Mouse (Mus musculus) CH12F3 (cell line): Measurements from ENCODE around the gene Zmiz1.

Experiments used
- in situ Hi-C: fragments of 300-500 bp; cut with MboI; formaldehyde crosslinking; loops from 2 replicates; pipeline ENCODE4 v1.14.3; 2020; ENCODE audit warnings: low sequenced_read_pairs

The Zmiz1 gene

DNA sequence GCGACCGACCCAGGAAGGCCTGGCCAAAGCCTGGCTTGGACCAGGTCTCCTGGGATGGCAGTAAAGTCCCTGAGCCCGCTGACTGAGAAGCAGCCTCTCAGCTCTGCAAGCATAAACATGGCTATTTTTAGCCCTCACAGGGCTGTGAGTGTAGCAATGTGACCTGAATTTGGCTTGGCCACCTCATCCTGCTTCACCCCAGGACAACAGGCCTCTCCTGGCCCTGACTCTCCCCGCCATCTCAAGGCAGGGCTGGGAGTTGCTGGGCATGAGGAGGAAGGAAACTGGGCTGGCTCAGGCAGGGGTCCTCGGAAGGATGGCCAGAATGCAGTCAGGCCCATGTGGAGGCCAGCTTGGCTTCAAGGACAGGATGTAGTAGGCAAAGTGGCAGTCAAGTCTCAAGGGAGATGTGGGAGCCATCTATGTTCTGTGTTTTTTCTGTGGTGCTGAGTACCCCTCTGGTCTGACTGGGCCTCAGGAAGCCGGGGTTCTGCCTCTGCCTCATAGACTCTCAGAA, 29.2 kb downstream of the Zmiz1 start:
- in situ Hi-C loops: no loop called here

DNA sequence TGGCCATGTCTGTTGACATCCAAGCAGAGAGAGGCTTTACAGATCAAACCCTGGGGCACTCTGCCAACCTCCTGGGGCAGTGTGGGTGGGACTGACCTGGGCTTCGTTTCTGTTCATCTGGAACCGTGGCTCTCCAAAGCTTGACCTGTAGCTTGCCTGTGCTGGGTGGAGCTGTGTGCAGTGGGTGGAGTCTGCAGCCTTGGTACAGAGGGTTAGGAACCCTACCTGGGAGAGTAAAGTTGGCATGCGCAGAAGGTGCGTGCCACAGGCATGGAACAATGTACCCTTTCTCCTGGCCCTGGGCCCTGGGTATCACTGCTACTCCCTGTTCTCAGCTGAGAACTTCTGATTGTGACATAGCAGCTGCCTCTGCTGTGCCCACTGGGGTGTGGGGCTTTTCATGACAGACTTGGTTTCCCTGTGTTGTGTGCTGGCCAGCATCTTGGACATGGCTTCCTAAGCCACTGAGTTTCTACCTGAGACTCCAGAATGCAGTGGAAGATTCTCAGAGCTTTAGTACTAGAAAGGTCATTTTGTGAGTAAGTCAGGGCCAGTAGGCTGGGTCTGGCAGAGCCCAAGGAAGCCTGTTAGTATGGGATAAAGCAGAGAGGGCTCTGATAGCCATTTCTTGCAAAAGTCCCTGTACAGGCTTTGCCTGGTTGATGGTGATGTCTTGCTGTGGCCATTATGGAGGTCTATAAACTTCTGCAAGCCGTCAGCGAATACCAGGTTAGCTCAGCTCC, 30.5 kb downstream of the Zmiz1 start:
- in situ Hi-C loops: no loop called here

DNA sequence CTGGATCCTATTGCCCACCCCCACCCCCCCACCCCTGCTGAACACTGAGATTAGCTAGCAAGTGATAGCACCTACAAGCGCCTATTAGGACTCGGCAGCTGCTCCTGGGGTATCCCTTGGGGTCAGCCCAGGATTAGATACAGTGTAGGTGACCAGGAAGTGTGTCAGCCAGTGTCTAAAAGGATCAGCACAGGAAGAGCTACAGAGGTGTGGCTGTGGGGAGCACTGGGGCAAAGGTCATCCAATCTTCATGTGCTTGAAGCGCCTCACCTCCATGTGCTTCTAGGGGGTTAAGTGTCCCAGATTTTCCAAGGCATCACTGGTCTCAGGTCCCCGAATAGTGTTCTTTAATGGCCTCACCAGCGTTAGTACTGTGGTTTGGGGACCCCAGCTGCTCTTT, 33.0 kb downstream of the Zmiz1 start:
- in situ Hi-C loops: no loop called here

DNA sequence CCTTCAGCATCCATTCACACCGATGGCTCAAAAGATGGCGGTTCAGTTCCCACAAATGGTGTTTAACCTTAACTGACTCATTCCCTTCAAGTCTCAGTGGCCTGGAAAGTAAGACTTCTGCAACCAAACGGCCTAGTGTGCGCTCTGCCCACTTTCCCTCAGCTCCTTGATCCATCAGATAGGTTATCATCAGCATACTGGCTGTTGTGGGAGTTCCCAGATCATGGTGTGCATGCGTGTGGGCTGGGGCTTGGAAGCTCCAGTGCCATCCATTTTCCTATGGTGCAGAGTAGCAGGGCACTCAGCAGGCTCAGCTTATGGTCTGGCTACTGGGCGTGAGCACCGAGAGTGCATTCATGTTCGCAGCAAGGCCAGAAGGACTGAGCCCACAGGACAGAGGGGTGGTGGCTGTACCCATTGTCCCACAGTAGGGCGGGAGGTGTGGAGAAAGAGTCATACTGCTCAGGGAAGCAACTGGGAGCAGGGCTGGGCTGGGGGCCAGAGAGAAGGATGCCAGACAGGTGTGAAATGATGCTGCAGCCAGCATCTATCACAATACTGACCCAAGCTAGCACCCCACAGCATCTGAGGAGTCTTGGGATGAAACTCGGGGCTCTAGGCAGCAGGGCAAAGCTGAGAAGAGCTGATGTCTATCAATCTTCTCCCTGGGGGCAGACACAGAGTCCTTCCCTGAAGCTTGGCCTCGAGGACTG, 33.7 kb downstream of the Zmiz1 start:
- in situ Hi-C loops: no loop called here

DNA sequence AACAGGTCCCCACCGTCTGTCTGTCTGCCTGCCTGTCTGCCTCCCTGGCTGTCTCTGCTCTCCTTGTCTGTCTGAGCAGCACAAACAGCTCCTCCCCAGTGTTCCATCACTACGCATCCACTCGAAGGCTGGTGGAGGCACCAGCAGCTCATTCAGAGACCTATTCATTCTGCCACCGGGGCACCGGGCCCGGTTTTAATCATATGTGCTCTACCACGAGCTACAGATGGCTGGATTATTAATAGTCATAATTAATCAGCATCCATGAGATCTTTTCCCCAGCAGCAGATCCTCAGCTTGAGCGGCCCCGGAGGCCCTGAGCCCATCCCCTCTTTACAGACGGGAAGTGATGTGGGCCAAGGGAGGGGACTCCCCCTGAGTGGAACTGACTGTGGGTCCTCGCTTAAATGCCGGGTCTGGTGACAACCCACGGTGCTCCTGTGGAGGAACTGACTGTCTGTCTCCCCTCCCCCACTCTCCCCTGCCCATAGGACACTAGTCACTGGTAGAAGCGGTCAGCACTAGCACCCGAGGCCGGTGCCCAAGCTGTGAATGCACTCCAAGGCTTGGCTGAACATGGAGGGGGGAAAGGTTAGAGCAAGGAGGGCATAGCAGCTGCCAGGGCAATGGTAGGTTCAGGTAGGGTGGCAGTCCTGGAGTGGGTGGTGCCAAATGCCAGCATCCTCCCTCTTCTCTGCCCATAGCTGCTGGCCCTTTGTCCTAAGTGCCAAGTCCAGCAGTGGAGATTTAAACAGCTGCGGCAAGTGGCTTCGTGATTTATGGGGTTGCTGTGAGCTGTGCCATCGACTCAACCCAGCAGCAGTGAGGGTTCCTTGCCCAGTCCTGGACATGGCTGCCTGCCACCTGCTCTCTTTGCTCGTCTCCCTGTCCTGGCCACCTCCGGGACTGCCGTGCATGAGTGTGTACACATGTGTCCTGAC, 34.6 kb downstream of the Zmiz1 start:
- in situ Hi-C loops: no loop called here

DNA sequence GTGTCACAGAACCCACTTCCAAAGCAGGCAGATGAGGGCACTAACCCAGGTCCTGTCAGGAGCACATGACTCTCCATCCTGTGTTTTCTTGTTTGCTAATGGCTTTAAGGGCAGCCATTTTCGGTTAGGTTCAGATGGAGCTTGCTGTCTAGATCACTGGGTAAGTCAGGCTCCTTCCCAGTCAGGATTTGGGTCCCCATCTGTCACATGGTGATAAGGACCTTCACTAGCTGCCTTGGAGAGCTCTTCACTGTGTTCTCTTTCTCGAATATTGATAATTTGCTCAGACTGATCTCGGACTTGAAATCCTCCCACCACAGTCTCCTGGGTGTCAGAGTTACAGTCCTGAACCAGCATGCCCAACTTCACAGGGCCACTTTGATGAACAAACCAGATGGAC, 35.8 kb downstream of the Zmiz1 start:
- in situ Hi-C loops: no loop called here

DNA sequence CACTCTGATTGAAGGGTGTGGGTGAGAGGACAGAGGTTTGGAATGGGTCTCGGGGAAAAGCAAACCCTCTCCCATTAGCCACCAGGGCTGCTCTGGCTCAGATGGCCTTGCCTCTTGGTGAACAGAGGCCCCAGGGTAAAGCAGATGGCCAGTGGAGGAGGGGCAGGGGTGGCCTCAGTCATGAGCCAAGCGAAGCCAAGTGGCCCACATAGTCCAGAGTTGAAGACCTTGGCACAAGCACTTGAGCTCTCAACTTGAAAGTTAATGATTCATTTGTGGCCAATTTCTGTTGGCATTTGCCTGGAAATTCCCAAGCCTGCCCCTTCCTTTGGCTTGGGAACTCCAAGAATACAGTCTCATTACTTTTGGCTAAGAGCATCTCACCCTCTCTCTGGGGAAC, 37.1 kb downstream of the Zmiz1 start:
- in situ Hi-C loops: no loop called here

DNA sequence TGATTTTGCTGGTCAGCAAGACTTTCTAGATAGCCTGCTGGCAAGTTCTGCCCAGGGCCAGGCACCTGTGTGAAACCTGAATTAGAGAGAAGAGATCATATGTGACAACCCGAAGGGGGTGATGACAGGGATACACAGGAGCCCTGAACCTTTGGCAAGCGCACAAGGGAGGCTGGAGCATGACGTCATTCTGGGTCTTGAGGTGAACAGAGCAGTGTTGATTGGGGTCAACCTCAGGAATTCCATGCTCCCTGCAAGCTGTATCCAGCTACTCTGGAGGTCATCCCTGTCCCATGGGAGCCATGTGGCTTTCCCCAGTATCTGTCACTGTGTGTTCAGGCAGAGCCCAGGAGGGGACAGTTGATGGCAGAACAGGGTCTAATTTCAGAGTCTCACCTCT, 38.0 kb downstream of the Zmiz1 start:
- in situ Hi-C loops: no loop called here

DNA sequence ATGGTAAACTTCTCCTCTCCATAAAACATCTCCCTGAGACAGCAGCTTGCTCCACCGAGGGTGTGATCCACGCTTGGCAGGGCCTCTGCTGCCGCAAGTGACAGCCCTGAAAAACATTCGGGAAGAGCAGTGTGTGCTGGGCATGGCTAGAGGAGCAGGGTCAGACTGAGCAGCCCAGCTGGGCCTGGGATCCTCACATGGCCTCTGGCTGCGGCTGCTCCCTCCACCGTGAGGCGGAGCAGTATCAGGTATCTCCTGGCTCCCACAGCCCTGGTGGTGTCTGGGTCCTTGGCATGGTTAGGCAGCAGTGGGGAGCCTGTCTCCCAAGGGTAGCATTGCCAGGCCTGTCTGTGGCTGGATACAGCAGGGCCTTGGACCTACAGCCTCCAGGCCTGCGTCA, 38.6 kb downstream of the Zmiz1 start:
- in situ Hi-C loops: no loop called here

DNA sequence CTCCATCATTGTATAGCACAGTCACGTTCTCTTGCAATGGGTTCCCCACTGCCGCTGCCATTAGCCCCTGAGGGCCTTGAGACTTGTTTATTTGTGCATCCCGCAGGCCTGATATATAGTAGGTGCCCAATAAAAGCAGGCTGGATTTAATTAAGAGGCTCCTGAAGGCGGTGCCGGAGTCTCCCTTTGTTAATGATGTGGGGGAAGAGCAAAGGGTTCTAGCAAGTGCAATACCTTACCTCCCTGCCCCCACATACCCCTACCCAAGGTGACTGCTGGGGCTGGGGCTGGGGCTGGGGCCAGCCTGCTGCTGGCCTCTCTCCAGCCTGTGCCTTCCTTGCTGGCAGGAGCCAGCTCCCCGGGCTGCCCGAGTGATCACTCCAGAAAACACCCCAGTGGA, 39.4 kb downstream of the Zmiz1 start:
- in situ Hi-C loops: no loop called here

DNA sequence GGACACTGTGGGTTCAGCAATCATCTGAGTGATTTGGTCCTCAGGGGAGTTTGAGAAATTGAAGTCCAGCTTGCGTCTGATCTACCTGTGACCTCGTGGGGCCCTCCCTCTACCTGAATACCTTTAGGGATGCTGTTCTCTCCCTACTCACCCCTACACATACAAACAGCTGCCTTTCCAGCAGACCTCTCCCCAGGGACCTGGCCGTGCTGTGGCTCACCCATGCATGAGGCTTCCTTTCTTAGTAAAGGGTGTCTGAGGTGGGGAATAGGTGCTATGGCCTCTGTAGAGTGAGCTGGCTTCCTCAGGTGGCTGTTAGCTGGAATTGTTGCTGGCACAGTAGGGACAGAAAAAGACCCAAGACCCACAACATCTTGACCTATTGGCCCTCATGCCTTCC, 40.5 kb downstream of the Zmiz1 start:
- in situ Hi-C loops: no loop called here

DNA sequence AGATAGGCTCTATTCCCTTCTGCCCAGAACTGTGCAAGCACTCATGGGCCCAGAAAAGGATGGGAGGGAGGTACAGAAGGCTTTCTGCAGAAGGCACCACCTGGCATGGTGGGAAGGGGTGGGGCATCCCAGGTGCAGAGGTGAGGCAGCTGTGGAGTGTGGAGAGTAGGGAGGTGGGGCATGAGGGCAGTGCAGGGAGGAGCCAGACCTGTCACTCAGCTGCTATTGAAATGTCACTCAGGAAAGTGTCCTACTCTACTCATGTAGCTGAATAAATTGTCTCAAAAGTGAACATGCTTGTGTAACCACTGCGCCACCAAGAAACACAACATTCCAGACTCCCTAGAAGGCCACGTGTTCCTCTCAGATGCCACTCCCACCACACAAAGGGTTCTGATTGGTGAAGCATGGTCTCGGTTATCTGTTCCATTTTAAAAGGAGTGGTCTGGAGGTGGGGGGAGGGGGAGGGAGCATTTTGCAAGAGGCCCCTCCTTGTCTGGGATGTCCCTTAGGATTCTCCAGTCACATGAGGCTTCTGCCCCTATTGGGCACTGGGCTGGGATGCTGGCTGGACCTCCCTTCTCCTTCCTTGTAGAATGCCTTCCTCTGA, 41.6 kb downstream of the Zmiz1 start:
- in situ Hi-C loops: no loop called here

DNA sequence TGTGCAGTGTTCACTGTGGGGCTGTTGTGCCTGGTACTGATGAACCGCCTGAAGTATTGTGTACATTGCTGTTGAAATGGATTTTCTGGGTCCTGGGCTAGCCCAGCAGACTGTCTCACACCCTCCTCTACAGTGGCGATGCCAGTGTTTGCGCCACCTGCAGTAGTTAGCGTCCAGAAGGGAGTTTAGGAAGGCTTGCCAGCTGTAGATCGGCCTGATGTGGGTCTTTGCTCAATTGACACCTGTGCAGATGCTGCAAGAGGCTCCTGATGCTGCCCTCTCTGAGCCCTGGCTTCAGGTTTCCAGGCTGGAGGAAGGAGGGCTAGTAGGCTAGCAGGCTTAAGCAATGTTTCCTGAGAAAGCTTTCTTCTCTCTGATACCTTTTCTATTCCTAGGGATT, 42.5 kb downstream of the Zmiz1 start:
- in situ Hi-C loops: no loop called here

DNA sequence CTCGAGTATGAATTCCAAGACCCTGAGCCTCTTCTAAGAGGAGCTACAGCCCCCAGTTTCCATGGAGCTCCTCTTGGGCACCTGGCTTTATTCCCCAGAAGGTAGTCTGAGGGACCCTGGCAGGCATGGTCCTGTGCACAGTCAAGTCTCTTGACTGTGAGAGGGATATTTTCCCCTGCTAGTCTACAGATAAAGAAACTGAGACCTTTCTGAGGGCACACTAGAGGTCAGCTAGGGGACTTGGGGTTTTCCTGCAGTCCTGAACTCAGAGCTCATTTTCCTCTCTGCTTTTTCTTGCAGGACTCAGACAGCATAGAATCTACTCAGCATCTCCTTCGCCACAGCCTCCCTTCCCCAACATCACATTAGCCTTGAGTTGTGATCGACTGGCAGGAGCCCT, 43.4 kb downstream of the Zmiz1 start:
- in situ Hi-C loops: no loop called here

DNA sequence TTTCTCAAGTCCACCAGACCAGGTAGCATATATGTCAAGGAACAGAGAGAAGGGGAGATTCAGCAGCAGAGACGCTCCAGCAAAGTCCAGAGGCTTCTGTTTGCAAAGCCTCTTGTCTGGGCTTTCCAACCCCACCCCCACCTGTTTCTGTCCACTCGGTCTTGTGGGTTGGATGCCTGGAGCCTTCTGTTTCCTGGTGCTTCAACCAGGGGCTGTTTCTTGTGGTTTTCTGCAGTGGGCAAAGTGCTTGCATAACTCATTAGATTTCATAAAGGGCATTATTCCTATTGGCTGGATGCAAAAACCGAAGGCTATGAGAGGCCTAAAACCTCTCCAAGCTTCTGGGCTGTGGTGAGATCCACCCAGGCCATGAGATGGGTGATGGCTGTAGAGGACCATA, 45.3 kb downstream of the Zmiz1 start:
- in situ Hi-C loops: no loop called here

DNA sequence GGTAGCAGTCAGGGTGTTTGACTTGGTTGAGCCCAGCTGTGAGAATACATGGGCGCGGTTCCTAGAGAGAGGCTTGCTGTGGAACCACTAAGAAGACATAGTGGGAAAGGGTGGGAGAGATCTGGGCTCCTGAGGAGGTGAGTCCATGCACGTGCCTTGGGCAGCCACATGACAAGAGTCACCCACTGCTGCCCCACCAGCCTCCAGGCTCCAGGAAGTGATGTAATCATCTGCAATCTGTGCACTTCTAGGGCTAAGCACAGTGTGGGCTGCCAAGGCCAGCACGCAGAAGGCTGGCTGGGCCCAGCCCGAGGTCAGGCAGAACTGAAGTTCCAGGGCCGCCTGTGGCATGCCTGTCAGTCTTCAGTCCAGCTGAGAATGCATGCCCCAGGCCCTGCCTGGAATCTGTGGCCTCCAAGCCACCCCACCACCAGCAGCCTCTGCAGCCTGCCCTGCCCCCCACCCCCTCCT, 46.3 kb downstream of the Zmiz1 start:
- in situ Hi-C loops: no loop called here

DNA sequence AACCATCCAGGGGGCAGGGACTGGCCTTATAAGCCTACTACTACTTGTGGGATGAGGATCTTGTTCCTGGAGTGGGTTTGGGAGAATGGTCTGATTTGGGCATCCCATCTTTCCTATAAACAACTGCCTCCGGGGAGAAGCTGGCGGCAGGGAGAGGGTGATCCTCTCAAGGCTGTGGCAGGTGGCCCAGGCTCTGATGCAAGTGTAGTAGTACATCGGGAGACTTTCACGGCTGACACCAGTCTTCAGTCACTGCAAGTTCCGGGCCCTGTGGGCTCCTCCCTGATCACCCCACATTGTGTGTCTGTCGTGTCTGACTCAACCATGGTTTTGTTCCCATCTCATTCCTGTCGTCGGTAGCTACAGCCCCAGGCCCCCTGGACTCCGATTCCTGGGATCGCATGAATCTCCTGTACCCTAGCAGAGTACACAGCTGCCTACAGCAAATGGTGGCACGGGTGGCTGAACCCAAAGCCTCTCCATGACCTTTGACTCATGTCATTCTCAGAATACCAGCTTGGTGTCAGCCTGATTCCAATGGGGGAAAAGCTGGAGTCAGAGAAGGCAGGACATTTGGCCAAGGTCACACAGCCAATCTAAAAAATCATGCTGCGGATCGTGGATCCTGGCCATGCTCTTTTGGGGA, 49.2 kb downstream of the Zmiz1 start:
- in situ Hi-C loops: no loop called here

DNA sequence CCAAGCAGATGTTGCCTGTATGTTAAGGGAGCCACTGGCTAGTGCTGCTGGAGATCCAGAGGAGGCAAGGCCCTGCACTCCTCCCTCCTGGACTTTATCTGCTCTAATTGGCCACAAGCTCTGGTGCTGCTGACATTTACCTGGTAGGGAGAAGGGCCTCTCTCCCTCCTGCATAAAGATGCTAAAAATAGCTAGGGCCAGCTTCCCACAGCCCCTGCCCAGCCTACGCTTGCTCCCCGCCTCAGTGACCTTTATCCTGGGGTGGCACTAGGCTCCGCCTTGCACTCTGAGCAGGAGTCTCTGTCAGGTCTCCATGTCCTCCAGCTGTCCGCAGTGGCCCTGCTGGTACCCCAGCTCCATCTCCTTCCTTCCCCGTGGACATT, 49.8 kb downstream of the Zmiz1 start:
- in situ Hi-C loops: no loop called here

DNA sequence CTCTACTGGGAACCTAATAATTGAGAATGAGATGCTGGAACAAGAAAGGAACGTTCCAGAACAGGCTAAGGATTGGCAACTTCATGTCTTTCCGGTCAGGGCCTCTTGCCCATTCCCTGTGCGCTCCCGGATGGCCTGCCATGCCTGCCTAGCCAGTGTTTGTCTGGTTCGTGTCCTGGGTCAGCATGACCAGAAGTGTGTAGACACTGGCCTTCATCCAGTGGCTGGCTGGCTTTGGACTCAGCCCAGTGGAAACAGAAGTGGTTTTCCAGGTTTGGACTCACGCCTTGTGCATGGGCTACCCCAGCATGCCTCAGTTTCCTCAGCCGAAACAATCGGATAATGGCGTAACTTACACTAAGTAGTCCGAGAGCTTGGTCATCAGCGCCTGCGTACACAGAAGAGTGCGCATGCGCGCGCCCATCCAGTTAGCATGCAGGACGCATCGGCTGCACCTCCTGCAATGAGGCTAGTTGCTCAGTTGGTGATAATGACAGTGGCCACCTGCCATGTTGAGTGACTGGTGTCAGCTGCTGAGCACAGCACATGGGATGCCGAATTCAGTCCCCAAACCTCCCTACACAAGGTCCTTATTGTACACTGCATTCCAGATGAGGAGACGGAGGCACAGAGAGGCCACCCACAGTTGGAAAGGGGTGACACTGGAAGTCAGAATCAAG, 50.6 kb downstream of the Zmiz1 start:
- in situ Hi-C loops: no loop called here

DNA sequence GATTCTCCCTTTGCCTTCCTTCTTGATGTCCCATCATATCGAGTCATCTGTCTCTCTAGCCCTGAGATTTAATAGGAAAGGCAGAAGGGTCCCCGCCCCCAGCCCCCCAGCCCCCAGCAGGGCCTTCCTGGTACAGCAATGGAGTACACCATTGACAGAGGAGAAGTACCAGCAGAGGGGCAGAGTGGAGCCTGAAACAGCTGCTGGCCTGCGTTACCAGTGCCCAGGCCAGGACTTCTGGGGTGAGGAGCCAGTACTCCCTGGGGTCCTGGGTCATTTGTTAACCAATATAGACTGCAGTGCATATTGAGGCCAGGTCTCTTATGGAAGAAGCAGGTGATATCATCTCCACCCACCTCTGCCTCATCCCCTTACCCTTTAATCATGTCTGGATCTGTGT, 51.4 kb downstream of the Zmiz1 start:
- in situ Hi-C loops: no loop called here
